Comparison of ENCODE assay signal across 8 mouse cellular contexts in the genomic region with DNA sequence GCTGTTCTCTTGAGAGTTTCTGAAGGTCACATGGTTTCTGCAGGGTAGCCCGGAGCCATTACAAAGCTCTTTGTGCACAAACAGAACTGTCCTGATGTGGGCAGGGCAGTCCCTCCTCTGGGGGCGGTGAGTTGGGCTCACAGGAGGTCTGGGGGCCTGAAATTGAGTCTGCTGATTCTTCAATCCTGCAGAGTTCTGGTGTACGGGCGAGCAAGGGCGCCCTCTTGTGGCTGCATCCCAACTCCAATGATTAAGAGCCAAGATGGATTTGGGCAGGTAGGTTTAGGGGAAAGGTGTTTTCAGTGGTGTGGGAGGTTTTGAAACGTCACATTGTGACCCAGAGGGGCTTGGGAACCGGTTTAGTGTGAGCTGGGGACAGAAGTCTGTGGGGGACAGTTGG.
A peak's percentile ranks its signal among the peaks of the same experiment; 100 is the strongest.
DNase-seq lines count a peak whose midpoint lies in the region; ATAC-seq and TF ChIP-seq lines count a peak whose summit lies in the region.

No protein-coding gene starts in this region.

- H3K9ac ChIP-seq in intestine, postnatal 0 days (ENCODE audit: low read depth, low read length): no peak overlapping the region

- no peaks in the 10 kb centered on the region for H3K9me3 ChIP-seq in forebrain, embryonic 10.5 days
- H3K9me3 ChIP-seq in intestine, postnatal 0 days (ENCODE audit: control insufficient read depth): no peaks in the 10 kb centered on the region

- H3K36me3 ChIP-seq in forebrain, embryonic 10.5 days (replicated peaks): peaks cover 4% of the 10 kb centered on the region; the same call in 1 of the 2 replicates
- no peaks in the 10 kb centered on the region for H3K36me3 ChIP-seq in intestine, postnatal 0 days (ENCODE audit: control insufficient read depth, insufficient read depth)

- no peak for ATAC-seq in intestine, postnatal 0 days
- peak; percentile 46; the same call in 1 of the 2 replicates for ATAC-seq in megakaryocyte progenitor cell, adult 5-6 weeks (replicated peaks; ENCODE audit: poor library complexity)

- DNase-seq in adrenal gland, adult (ENCODE audit: inconsistent age in 2 of 2, low spot score in 1 of 2): peak; percentile 38 to 80
- no peak for DNase-seq in adrenal gland, adult 8-10 months
- peak; percentile 83 for DNase-seq in 3T3-L1 (ENCODE audit: low read depth, low spot score)
- DNase-seq in c-Kit-negative CD71-positive TER-119-positive erythroid progenitor cells, embryonic 14.5 days (ENCODE audit: low read depth, low spot score): peak; percentile 34
- peak; percentile 77 for DNase-seq in forebrain, embryonic 10.5 days (ENCODE audit: extremely low spot score, low spot score)
- DNase-seq in spleen, postnatal 10 days (ENCODE audit: low spot score in 2 of 2): peak; percentile 26 to 60

- peaks cover 34% of the 10 kb centered on the region for H3K4me1 ChIP-seq in forebrain, embryonic 10.5 days
- no peaks in the 10 kb centered on the region for H3K4me1 ChIP-seq in intestine, postnatal 0 days (replicated peaks; ENCODE audit: control insufficient read depth, insufficient read depth, low read length)

- peak overlapping the region; percentile 65 for H3K27ac ChIP-seq in forebrain, embryonic 10.5 days
- H3K27ac ChIP-seq in intestine, postnatal 0 days (ENCODE audit: low read depth, low read length): no peak overlapping the region

- TF ChIP-seq CTCF in intestine, postnatal 0 days (IDR thresholded peaks at IDR 0.05; ENCODE audit: low read depth): peak; percentile 89

- 2% methylated on average over 7 of the region's 7 CpGs for WGBS in forebrain, embryonic 10.5 days
- WGBS in intestine, postnatal 0 days: under 1% methylated on average over 7 of the region's 7 CpGs

- peaks cover 26% of the 10 kb centered on the region for H3K27me3 ChIP-seq in forebrain, embryonic 10.5 days (ENCODE audit: poor library complexity, severe bottlenecking)
- 0 out of 2 replicates have a peak, but pooled peaks cover 10% of the 10 kb centered on the region for H3K27me3 ChIP-seq in intestine, postnatal 0 days (replicated peaks; ENCODE audit: control insufficient read depth, insufficient read depth, low read length)

- no peak overlapping the region for H3K4me2 ChIP-seq in intestine, postnatal 0 days (replicated peaks; ENCODE audit: low read depth)

- H3K4me3 ChIP-seq in forebrain, embryonic 10.5 days: no peak overlapping the region
- no peak overlapping the region for H3K4me3 ChIP-seq in intestine, postnatal 0 days (ENCODE audit: low read depth, low read length)
